Comparison of ENCODE assay signal across 11 mouse cellular contexts in the genomic region with DNA sequence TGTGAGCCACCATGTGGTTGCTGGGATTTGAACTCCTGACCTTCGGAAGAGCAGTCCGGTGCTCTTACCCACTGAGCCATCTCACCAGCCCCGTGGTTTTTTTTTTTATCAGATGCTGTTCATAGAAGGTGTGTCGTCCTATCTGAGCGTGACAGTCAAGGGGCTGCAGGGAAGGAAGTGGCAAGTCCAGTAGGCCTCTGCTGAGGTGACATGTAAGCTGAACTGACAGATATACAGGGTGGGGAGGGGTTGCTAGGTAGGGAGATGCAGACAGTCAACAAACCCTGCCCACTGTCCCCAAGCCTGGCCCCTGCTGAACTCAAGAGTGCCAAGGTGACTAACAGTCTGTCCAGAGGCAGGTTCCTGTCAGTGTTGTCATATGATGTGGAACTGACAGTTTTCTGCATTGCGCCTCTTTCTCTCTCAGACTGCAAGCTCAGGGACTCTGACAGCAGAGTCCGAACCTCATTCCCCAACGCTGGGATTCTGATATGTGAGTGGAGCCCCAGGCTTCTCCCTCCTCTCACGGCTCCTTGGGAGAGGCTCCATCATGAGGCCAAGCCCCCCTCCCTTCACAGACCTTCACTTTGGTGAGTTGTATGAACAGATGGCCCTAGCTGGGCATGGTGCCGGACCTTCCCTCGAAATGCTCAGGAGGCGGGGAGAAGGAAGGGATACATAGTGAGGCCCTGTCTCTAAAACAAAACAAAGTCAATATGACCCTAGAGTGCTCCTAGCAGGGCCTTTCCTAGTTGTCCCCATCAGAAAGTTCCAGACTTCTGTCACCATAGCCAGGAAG. TPM values are rescaled to one million over a fixed set of nuclear protein-coding genes. Genes with fewer than 3 reads are reported as not detected.
A peak's percentile ranks its signal among the peaks of the same experiment; 100 is the strongest.
DNase-seq lines count a peak whose midpoint lies in the region; ATAC-seq lines count a peak whose summit lies in the region.
"Had no signal": no experiment of that assay in that cellular context is flagged by ENCODE, and none has a peak within 500 bp of the region (broad histone marks: within the 10 kb centered on the region; RNA-seq: fewer than 3 reads in every experiment).

No protein-coding gene starts in this region.

- 0 out of 2 replicates have a peak, but pooled peaks cover 9% of the 10 kb centered on the region for H3K27me3 ChIP-seq in forebrain, embryonic 10.5 days (ENCODE audit: poor library complexity, severe bottlenecking)
- no peaks in the 10 kb centered on the region for H3K27me3 ChIP-seq in forebrain, embryonic 14.5 days (replicated peaks; ENCODE audit: control insufficient read depth, insufficient read depth, low read length)
- no peaks in the 10 kb centered on the region for H3K27me3 ChIP-seq in midbrain, embryonic 10.5 days (ENCODE audit: low read depth, poor library complexity, severe bottlenecking)
- no peaks in the 10 kb centered on the region for H3K27me3 ChIP-seq in midbrain, embryonic 11.5 days (ENCODE audit: control insufficient read depth, insufficient read depth, low read length)
- no peaks in the 10 kb centered on the region for H3K27me3 ChIP-seq in intestine, embryonic 15.5 days (replicated peaks)
- no peaks in the 10 kb centered on the region for H3K27me3 ChIP-seq in stomach, embryonic 16.5 days (ENCODE audit: control insufficient read depth, insufficient read depth, low read length)
- no peaks in the 10 kb centered on the region for H3K27me3 ChIP-seq in kidney, embryonic 14.5 days (ENCODE audit: control insufficient read depth, insufficient read depth, low read length)
- H3K27me3 ChIP-seq: Patski had no signal

- no peaks in the 10 kb centered on the region for H3K9me3 ChIP-seq in forebrain, embryonic 10.5 days
- no peaks in the 10 kb centered on the region for H3K9me3 ChIP-seq in forebrain, embryonic 14.5 days (replicated peaks; ENCODE audit: control insufficient read depth, low read length)
- no peaks in the 10 kb centered on the region for H3K9me3 ChIP-seq in midbrain, embryonic 10.5 days (replicated peaks)
- H3K9me3 ChIP-seq in midbrain, embryonic 11.5 days (ENCODE audit: control insufficient read depth, low read length), result no peaks in the 10 kb centered on the region
- no peaks in the 10 kb centered on the region for H3K9me3 ChIP-seq in intestine, embryonic 15.5 days
- no peaks in the 10 kb centered on the region for H3K9me3 ChIP-seq in stomach, embryonic 16.5 days (replicated peaks; ENCODE audit: control insufficient read depth, low read length)
- H3K9me3 ChIP-seq in kidney, embryonic 14.5 days (ENCODE audit: control insufficient read depth, low read length), result no peaks in the 10 kb centered on the region

- no peak overlapping the region for H3K9ac ChIP-seq in forebrain, embryonic 14.5 days (ENCODE audit: low read length)
- H3K9ac ChIP-seq in midbrain, embryonic 11.5 days (ENCODE audit: low read length), result no peak overlapping the region
- no peak overlapping the region for H3K9ac ChIP-seq in intestine, embryonic 15.5 days
- H3K9ac ChIP-seq in stomach, embryonic 16.5 days (ENCODE audit: low read length), result peak overlapping the region; percentile 18; the same call in 1 of the 2 replicates
- no peak overlapping the region for H3K9ac ChIP-seq in kidney, embryonic 14.5 days (ENCODE audit: low read depth, low read length)

- WGBS in forebrain, embryonic 10.5 days, result 81% methylated on average over 12 of the region's 12 CpGs
- 79% methylated on average over 12 of the region's 12 CpGs for WGBS in forebrain, embryonic 14.5 days
- WGBS in midbrain, embryonic 10.5 days, result 75% methylated on average over 12 of the region's 12 CpGs
- 79% methylated on average over 12 of the region's 12 CpGs for WGBS in midbrain, embryonic 11.5 days
- 57% methylated on average over 12 of the region's 12 CpGs for WGBS in intestine, embryonic 15.5 days
- 55% methylated on average over 12 of the region's 12 CpGs for WGBS in stomach, embryonic 16.5 days
- 63% methylated on average over 12 of the region's 12 CpGs for WGBS in kidney, embryonic 14.5 days

- peaks cover 52% of the 10 kb centered on the region for H3K4me1 ChIP-seq in forebrain, embryonic 10.5 days
- H3K4me1 ChIP-seq in forebrain, embryonic 14.5 days (ENCODE audit: control insufficient read depth, insufficient read depth, low read length), result peaks cover 5% of the 10 kb centered on the region; the same call in 1 of the 2 replicates
- peaks cover 43% of the 10 kb centered on the region for H3K4me1 ChIP-seq in midbrain, embryonic 10.5 days
- H3K4me1 ChIP-seq in midbrain, embryonic 11.5 days (ENCODE audit: control insufficient read depth, insufficient read depth, low read length), result peaks cover 6% of the 10 kb centered on the region; the same call in 1 of the 2 replicates
- peaks cover 19% of the 10 kb centered on the region; the same call in 1 of the 2 replicates for H3K4me1 ChIP-seq in intestine, embryonic 15.5 days (replicated peaks)
- H3K4me1 ChIP-seq in stomach, embryonic 16.5 days (ENCODE audit: control insufficient read depth, insufficient read depth, low read length), result peaks cover 9% of the 10 kb centered on the region; the same call in 1 of the 2 replicates
- peaks cover 10% of the 10 kb centered on the region for H3K4me1 ChIP-seq in kidney, embryonic 14.5 days (ENCODE audit: control insufficient read depth, insufficient read depth, low read length)

- no peak for DNase-seq in forebrain, embryonic 10.5 days (ENCODE audit: extremely low spot score, low spot score)
- DNase-seq in forebrain, embryonic 14.5 days (ENCODE audit: low spot score), result no peak
- DNase-seq in midbrain, embryonic 10.5 days (ENCODE audit: low spot score), result no peak
- no peak for DNase-seq in midbrain, embryonic 11.5 days (ENCODE audit: low spot score, missing footprints)
- DNase-seq in ovary, postnatal 14 days (ENCODE audit: low spot score), result no peak
- DNase-seq: spleen, adult 18-20 months had no signal

- no peak for ATAC-seq in forebrain, embryonic 14.5 days
- ATAC-seq in midbrain, embryonic 11.5 days (ENCODE audit: low FRiP score), result no peak
- peak; percentile 79 for ATAC-seq in intestine, embryonic 15.5 days
- peak; percentile 51; the same call in 1 of the 2 replicates for ATAC-seq in stomach, embryonic 16.5 days (ENCODE audit: insufficient read depth, low FRiP score)
- ATAC-seq in kidney, embryonic 14.5 days (ENCODE audit: low FRiP score, low TSS enrichment), result no peak
- ATAC-seq: Patski had no signal

- peak overlapping the region; percentile 3; the same call in 1 of the 2 replicates for H3K27ac ChIP-seq in forebrain, embryonic 10.5 days
- no peak overlapping the region for H3K27ac ChIP-seq in forebrain, embryonic 14.5 days (ENCODE audit: low read depth, low read length)
- H3K27ac ChIP-seq in midbrain, embryonic 10.5 days (replicated peaks), result peak overlapping the region; percentile 30; the same call in 1 of the 2 replicates
- no peak overlapping the region for H3K27ac ChIP-seq in midbrain, embryonic 11.5 days (ENCODE audit: low read depth, low read length)
- H3K27ac ChIP-seq in intestine, embryonic 15.5 days, result no peak overlapping the region
- no peak overlapping the region for H3K27ac ChIP-seq in stomach, embryonic 16.5 days (ENCODE audit: low read length)
- H3K27ac ChIP-seq in kidney, embryonic 14.5 days (ENCODE audit: low read depth, low read length), result no peak overlapping the region

- no peak overlapping the region for H3K4me3 ChIP-seq in forebrain, embryonic 10.5 days
- no peak overlapping the region for H3K4me3 ChIP-seq in forebrain, embryonic 14.5 days (ENCODE audit: low read depth, low read length)
- H3K4me3 ChIP-seq in midbrain, embryonic 10.5 days, result no peak overlapping the region
- no peak overlapping the region for H3K4me3 ChIP-seq in midbrain, embryonic 11.5 days (ENCODE audit: low read depth, low read length)
- H3K4me3 ChIP-seq in intestine, embryonic 15.5 days (replicated peaks), result no peak overlapping the region
- no peak overlapping the region for H3K4me3 ChIP-seq in stomach, embryonic 16.5 days (replicated peaks; ENCODE audit: low read length)
- H3K4me3 ChIP-seq in kidney, embryonic 14.5 days (ENCODE audit: low read length), result no peak overlapping the region

- H3K4me2 ChIP-seq in forebrain, embryonic 14.5 days (ENCODE audit: low read length), result no peak overlapping the region
- no peak overlapping the region for H3K4me2 ChIP-seq in midbrain, embryonic 11.5 days
- no peak overlapping the region for H3K4me2 ChIP-seq in intestine, embryonic 15.5 days (replicated peaks)
- no peak overlapping the region for H3K4me2 ChIP-seq in stomach, embryonic 16.5 days (ENCODE audit: low read depth, low read length)
- H3K4me2 ChIP-seq in kidney, embryonic 14.5 days (replicated peaks; ENCODE audit: low read depth, low read length), result no peak overlapping the region

- no peaks in the 10 kb centered on the region for H3K36me3 ChIP-seq in forebrain, embryonic 10.5 days (replicated peaks)
- no peaks in the 10 kb centered on the region for H3K36me3 ChIP-seq in forebrain, embryonic 14.5 days (ENCODE audit: control insufficient read depth, insufficient read depth, low read length)
- H3K36me3 ChIP-seq in midbrain, embryonic 10.5 days, result no peaks in the 10 kb centered on the region
- no peaks in the 10 kb centered on the region for H3K36me3 ChIP-seq in midbrain, embryonic 11.5 days (ENCODE audit: control insufficient read depth, insufficient read depth, low read length)
- H3K36me3 ChIP-seq in intestine, embryonic 15.5 days, result no peaks in the 10 kb centered on the region
- H3K36me3 ChIP-seq in stomach, embryonic 16.5 days (ENCODE audit: control insufficient read depth, insufficient read depth, low read length), result no peaks in the 10 kb centered on the region
- H3K36me3 ChIP-seq in kidney, embryonic 14.5 days (ENCODE audit: control insufficient read depth, insufficient read depth, low read length), result no peaks in the 10 kb centered on the region

RNA-seq across cellular contexts. Expression of gene 4930404H24Rik, which starts 38.4 kb away (rescaled TPM):
- not detected in 2 replicates for polyA plus RNA-seq in forebrain, embryonic 10.5 days (2016; fragmentation: Nextera tagmentation; extraction: Ambion mirVana)
- not detected in 2 replicates for polyA plus RNA-seq in forebrain, embryonic 14.5 days (2014; fragmentation: Nextera tagmentation; extraction: Ambion mirVana)
- polyA plus RNA-seq in midbrain, embryonic 10.5 days (2016; fragmentation: Nextera tagmentation; extraction: Ambion mirVana), result not detected in 2 replicates
- not detected in 2 replicates for polyA plus RNA-seq in midbrain, embryonic 11.5 days (2014; fragmentation: Nextera tagmentation; extraction: Ambion mirVana)
- not detected in 2 replicates for polyA plus RNA-seq in intestine, embryonic 15.5 days (2015; fragmentation: Nextera tagmentation; extraction: Ambion mirVana)
- not detected in 2 replicates for polyA plus RNA-seq in stomach, embryonic 16.5 days (2015; fragmentation: Nextera tagmentation; extraction: Ambion mirVana)
- not detected in 2 replicates for polyA plus RNA-seq in kidney, embryonic 14.5 days (2014; fragmentation: Nextera tagmentation; extraction: Ambion mirVana)
- polyA plus RNA-seq: Patski; urinary bladder, adult 2 months had no signal

Comparison
In these comparisons a context has a peak if more than half of its experiments do, and no peak if none do; other contexts are left out.
1. H3K27ac ChIP-seq: peak in forebrain, embryonic 10.5 days (single experiment) and midbrain, embryonic 10.5 days (single experiment); none in forebrain, embryonic 14.5 days (single experiment), midbrain, embryonic 11.5 days (single experiment), intestine, embryonic 15.5 days (single experiment), stomach, embryonic 16.5 days (single experiment) and kidney, embryonic 14.5 days (single experiment).
2. ATAC-seq: peak in intestine, embryonic 15.5 days (single experiment) and stomach, embryonic 16.5 days (single experiment); none in forebrain, embryonic 14.5 days (single experiment), midbrain, embryonic 11.5 days (single experiment) and kidney, embryonic 14.5 days (single experiment).